Mouse (Mus musculus) embryo, embryonic 11 days (tissue): ENCODE measurements around the gene Trpm2.

ENCODE experiments used
- DNase-seq: peaks from one replicate; pipeline ENCODE4 v3.0.0-alpha.2; 2015

Trpm2 gene

GRCm38 (mm10) chr10:77901871-77902210 lies 68.5 kb downstream of the Trpm2 start:
- no peak for DNase-seq

- DNase-seq = no peak
Measured at GRCm38 (mm10) chr10:77900903-77901818, 69.2 kb downstream of the Trpm2 start.

GRCm38 (mm10) chr10:77900126-77900525 lies 70.2 kb downstream of the Trpm2 start:
- no peak for DNase-seq

GRCm38 (mm10) chr10:77895562-77895961 lies 74.8 kb downstream of the Trpm2 start:
- peak; percentile 11 for DNase-seq

- no peak for DNase-seq
Measured at GRCm38 (mm10) chr10:77890987-77891565, 79.3 kb downstream of the Trpm2 start.

- DNase-seq = peak; percentile 41
Measured at GRCm38 (mm10) chr10:77886007-77886747, 84.2 kb downstream of the Trpm2 start.

GRCm38 (mm10) chr10:77882553-77882952 lies 87.8 kb downstream of the Trpm2 start:
- no peak for DNase-seq

- no peak for DNase-seq
Measured at GRCm38 (mm10) chr10:77880305-77880704, 90.1 kb downstream of the Trpm2 start.

- DNase-seq = no peak
Measured at GRCm38 (mm10) chr10:77878985-77879384, 91.4 kb downstream of the Trpm2 start.

- DNase-seq = no peak
Measured at GRCm38 (mm10) chr10:77869651-77870050, 100.7 kb downstream of the Trpm2 start.

- no peak for DNase-seq
Measured at GRCm38 (mm10) chr10:77867546-77867945, 102.8 kb downstream of the Trpm2 start.

- DNase-seq = no peak
Measured at GRCm38 (mm10) chr10:77864762-77865143, 105.6 kb downstream of the Trpm2 start.

GRCm38 (mm10) chr10:77864067-77864761 lies 106.1 kb downstream of the Trpm2 start:
- DNase-seq = peak; percentile 57

GRCm38 (mm10) chr10:77861675-77862074 lies 108.7 kb downstream of the Trpm2 start, which contains the start of gene Gm3285:
Gene Gm3285, plus strand, starts transcription at chr10:77861975.
- DNase-seq = no peak
